Mouse (Mus musculus) CH12.LX (cell line): ENCODE measurements at regions not wholly inside any gene's neighbourhood (a gene's known extent, or its start where the extent isn't known, plus 50 kb on each side); places are given as distances from the start of the nearest gene placed in this dataset.

Source experiments
- CTCF ChIP-seq, 2 experiments: IDR thresholded peaks in 1 of 2; conservative IDR thresholded peaks in 1 of 2; 2 replicates each; pipeline ENCODE4 v1.5.1; 2011 to 2012; ENCODE audit warnings: low read depth in 2 of 2, low read length in 2 of 2, improper control_type of control experiment in 1 of 2, inconsistent platforms in 1 of 2, mild to moderate bottlenecking in 1 of 2, moderate library complexity in 1 of 2
- EP300 ChIP-seq: IDR thresholded peaks from 2 replicates; pipeline ENCODE4 v1.6.1; 2011; ENCODE audit warnings: low read length, improper control_type of control experiment
- HCFC1 ChIP-seq: IDR thresholded peaks from 2 replicates; pipeline ENCODE4 v1.6.1; 2012; ENCODE audit warnings: low read depth, mild to moderate bottlenecking, inconsistent platforms, low read length, improper control_type of control experiment
- MEF2A ChIP-seq: IDR thresholded peaks from 2 replicates; pipeline ENCODE4 v1.6.1; 2014; ENCODE audit warnings: low read depth, mild to moderate bottlenecking, inconsistent platforms, low read length, improper control_type of control experiment, borderline replicate concordance
- NRF1 ChIP-seq: IDR thresholded peaks from 2 replicates; pipeline ENCODE4 v1.6.1; 2014; ENCODE audit warnings: low read depth, mild to moderate bottlenecking, inconsistent platforms, low read length, improper control_type of control experiment, moderate library complexity
- POLR2A ChIP-seq: IDR thresholded peaks from 2 replicates; pipeline ENCODE4 v1.6.1; 2011; ENCODE audit warnings: low read depth, mild to moderate bottlenecking, improper control_type of control experiment, low read length
- RCOR1 ChIP-seq: conservative IDR thresholded peaks from 2 replicates; pipeline ENCODE4 v1.6.1; 2012; ENCODE audit warnings: low read depth, mild to moderate bottlenecking, inconsistent platforms, low read length, improper control_type of control experiment
- SMC3 ChIP-seq: IDR thresholded peaks from 2 replicates; pipeline ENCODE4 v1.6.1; 2011; ENCODE audit warnings: low read depth, low read length, improper control_type of control experiment
- TCF12 ChIP-seq: IDR thresholded peaks from 2 replicates; pipeline ENCODE4 v1.6.1; 2014; ENCODE audit warnings: low read depth, mild to moderate bottlenecking, inconsistent platforms, low read length, improper control_type of control experiment
- UBTF ChIP-seq: IDR thresholded peaks from 2 replicates; pipeline ENCODE4 v1.6.1; 2012; ENCODE audit warnings: low read depth, mild to moderate bottlenecking, inconsistent platforms, low read length, improper control_type of control experiment, moderate library complexity
- USF1 ChIP-seq: IDR thresholded peaks from 2 replicates; pipeline ENCODE4 v1.6.1; 2014; ENCODE audit warnings: low read depth, mild to moderate bottlenecking, inconsistent platforms, low read length, improper control_type of control experiment

- TF ChIP-seq MEF2A (no peak), RCOR1 (no peak), TCF12 (no peak), CTCF (conservative IDR thresholded peaks at IDR 0.05 in 1 of 2, IDR thresholded peaks at IDR 0.05 in 1 of 2; ENCODE audit: low read depth in 2 of 2, low read length in 2 of 2) (no peak), SMC3 (no peak), UBTF (no peak), HCFC1 (no peak), NRF1 (no peak), USF1 (no peak), EP300 (no peak), POLR2A (no peak)
Measured at GRCm38 (mm10) chr7:119330460-119331109, 128.5 kb downstream of the Gp2 start.
